Mouse (Mus musculus): ENCODE data around the gene Gabrq. TPM values are rescaled to one million over a fixed set of nuclear protein-coding genes. Genes with fewer than 3 reads are reported as not detected.

Gene Gabrq
- polyA plus RNA-seq (2012; rRNA removed), result 0.08 and 0.11 TPM in 2 replicates

DNA sequence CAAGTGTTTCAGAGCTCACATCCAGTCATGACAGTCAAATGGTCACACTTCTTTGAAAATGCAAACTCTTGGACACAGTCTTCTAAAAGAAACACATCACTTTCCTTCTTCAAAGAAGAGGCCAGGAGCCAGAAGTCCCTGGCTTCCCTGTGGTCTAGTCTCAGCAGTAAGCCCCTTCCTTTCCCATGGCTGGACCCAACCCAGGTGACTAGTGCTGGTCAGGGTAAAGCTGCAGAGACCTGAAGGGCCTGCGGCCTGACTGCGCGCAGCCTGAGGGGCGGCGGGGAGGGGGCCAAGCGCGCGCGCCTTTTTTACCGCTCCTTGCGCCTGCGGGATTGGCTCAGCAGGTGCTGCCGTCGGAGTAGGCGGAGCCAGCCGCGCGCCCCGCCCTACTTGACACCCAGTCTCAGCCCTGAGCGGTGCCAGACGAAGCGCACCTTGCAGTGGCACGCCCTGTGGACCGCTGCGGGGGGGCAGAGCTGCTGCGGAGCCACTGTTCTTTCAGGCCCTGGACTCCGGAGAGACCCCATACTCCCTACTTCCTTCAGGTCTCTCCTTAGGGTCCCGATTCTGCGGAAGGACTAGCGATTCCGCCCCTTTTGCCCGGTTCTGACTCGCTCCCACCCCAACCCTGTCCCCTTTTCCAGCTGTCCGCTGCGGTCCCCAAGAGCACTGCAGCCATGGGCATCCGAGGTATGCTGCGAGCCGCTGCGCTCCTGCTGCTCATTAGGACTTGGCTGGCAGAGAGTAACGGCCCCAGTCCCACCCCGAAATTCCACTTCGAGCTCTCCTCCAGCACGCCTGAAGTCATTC lies at the start of gene Gabrq:
Gabrq (plus strand) TSS at position 403 of the 813 bp plus-strand sequence.
- 7% methylated on average over 28 of the region's 43 CpGs for WGBS
- DNase-seq, result peak; percentile 1

DNA sequence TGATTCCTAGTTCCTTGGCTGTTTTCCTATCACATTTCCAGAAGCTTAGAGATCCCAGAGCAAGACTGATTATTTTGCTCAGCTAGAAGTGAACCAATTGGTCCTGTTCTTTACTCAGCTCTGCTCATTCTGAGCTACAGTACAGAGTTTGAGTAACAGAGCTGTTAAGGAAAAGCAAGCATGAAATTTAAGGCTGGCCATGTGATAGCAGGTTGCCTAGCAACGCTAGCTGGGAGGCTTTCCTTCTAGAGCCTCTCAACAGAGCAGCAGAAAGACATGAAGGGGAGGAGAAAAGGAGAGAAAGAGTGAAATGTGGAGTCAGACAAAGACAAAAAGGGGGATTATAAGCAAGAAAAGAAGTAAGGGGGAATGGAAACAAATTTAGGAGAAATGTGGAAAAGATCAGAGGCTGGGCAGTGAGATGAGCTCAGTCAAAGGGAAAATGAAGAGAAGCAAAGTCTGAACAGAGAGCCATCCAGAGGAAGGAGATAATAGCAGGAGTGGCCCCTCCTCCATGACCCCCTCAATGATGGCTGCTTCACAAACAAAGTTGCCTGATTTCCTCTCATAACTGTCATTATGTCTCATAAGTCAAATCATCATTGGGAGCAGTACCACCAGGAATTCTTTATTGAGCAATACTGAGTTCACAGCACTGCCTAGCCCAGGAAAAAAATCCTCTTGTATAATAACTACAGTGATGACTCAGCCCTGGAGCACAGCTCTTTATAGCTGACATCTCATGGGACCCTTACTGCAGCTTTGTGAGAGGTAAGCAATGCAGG lies 36.0 kb upstream of the Gabrq start:
- Histone ChIP-seq H3K27me3 (ENCODE audit: control insufficient read depth, insufficient read depth, low read length) (no peaks in the 10 kb centered on the region), H3K36me3 (ENCODE audit: control insufficient read depth, insufficient read depth, low read length) (no peaks in the 10 kb centered on the region), H3K4me1 (replicated peaks; ENCODE audit: control insufficient read depth, insufficient read depth, low read length) (no peaks in the 10 kb centered on the region), H3K27ac (ENCODE audit: control insufficient read depth, insufficient read depth, low read length) (no peak overlapping the region), H3K4me3 (ENCODE audit: control insufficient read depth, insufficient read depth, low read length) (no peak overlapping the region)
- WGBS, result 39% methylated on average over 1 of the region's 1 CpGs
- DNase-seq, result no peak
- TF ChIP-seq POLR2A (IDR thresholded peaks at IDR 0.05; ENCODE audit: control insufficient read depth, extremely low read depth, insufficient read depth, low read length, poor library complexity) (no peak), CTCF (IDR thresholded peaks at IDR 0.05; ENCODE audit: borderline replicate concordance, control insufficient read depth, extremely low read depth, insufficient read depth, low read length, poor library complexity) (no peak)

More for the DNA sequence above, at the start of gene Gabrq:
- no peak for TF ChIP-seq POLR2A (IDR thresholded peaks at IDR 0.05; ENCODE audit: control insufficient read depth, extremely low read depth, insufficient read depth, low read length, poor library complexity)
- TF ChIP-seq CTCF (IDR thresholded peaks at IDR 0.05; ENCODE audit: borderline replicate concordance, control insufficient read depth, extremely low read depth, insufficient read depth, low read length, poor library complexity), result no peak
- no peaks in the 10 kb centered on the region for H3K36me3 ChIP-seq (ENCODE audit: control insufficient read depth, insufficient read depth, low read length)
- no peak within 1 kb of the TSS for H3K27ac ChIP-seq (ENCODE audit: control insufficient read depth, insufficient read depth, low read length)
- no peaks in the 10 kb centered on the region for H3K4me1 ChIP-seq (replicated peaks; ENCODE audit: control insufficient read depth, insufficient read depth, low read length)
- H3K4me3 ChIP-seq (ENCODE audit: control insufficient read depth, insufficient read depth, low read length), result no peak within 1 kb of the TSS
- H3K27me3 ChIP-seq (ENCODE audit: control insufficient read depth, insufficient read depth, low read length), result no peaks in the 10 kb centered on the region

- Histone ChIP-seq H3K27ac (ENCODE audit: control insufficient read depth, insufficient read depth, low read length) (no peak overlapping the region), H3K36me3 (ENCODE audit: control insufficient read depth, insufficient read depth, low read length) (no peaks in the 10 kb centered on the region), H3K27me3 (ENCODE audit: control insufficient read depth, insufficient read depth, low read length) (no peaks in the 10 kb centered on the region), H3K4me3 (ENCODE audit: control insufficient read depth, insufficient read depth, low read length) (no peak overlapping the region), H3K4me1 (replicated peaks; ENCODE audit: control insufficient read depth, insufficient read depth, low read length) (no peaks in the 10 kb centered on the region)
- DNase-seq, result no peak
- TF ChIP-seq CTCF (IDR thresholded peaks at IDR 0.05; ENCODE audit: borderline replicate concordance, control insufficient read depth, extremely low read depth, insufficient read depth, low read length, poor library complexity) (no peak), POLR2A (IDR thresholded peaks at IDR 0.05; ENCODE audit: control insufficient read depth, extremely low read depth, insufficient read depth, low read length, poor library complexity) (no peak)
Observed at GRCm38 (mm10) chrX:72789558-72789871, 35.5 kb upstream of the Gabrq start.

DNA sequence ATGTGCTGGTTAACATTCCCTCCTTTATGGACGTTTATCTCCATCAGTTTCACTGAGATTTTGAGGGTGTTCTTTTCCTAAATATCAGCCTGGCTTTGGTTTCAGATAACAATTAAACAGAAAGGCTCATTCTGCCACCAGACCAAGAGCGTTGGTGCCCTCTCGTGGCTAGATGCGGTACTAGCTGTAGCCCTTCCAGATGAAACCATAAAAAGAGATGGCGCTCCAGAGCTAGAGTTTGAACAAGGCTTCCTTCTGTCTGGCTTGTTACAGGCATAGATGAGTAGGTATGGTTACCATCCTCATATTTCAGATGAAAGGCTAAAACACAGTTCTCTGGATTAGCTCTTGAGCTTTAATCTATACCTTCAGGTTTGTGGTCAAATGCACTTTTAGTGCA lies 5.4 kb upstream of the Gabrq start:
- WGBS, result 3% methylated on average over 5 of the region's 5 CpGs
- TF ChIP-seq POLR2A (IDR thresholded peaks at IDR 0.05; ENCODE audit: control insufficient read depth, extremely low read depth, insufficient read depth, low read length, poor library complexity) (no peak), CTCF (IDR thresholded peaks at IDR 0.05; ENCODE audit: borderline replicate concordance, control insufficient read depth, extremely low read depth, insufficient read depth, low read length, poor library complexity) (no peak)
- no peaks in the 10 kb centered on the region for H3K36me3 ChIP-seq (ENCODE audit: control insufficient read depth, insufficient read depth, low read length)
- H3K27ac ChIP-seq (ENCODE audit: control insufficient read depth, insufficient read depth, low read length), result no peak overlapping the region
- H3K4me3 ChIP-seq (ENCODE audit: control insufficient read depth, insufficient read depth, low read length), result no peak overlapping the region
- H3K27me3 ChIP-seq (ENCODE audit: control insufficient read depth, insufficient read depth, low read length), result no peaks in the 10 kb centered on the region
- H3K4me1 ChIP-seq (replicated peaks; ENCODE audit: control insufficient read depth, insufficient read depth, low read length), result no peaks in the 10 kb centered on the region
- DNase-seq, result peak; percentile 34

GRCm38 (mm10) chrX:72823310-72823709 lies 1.7 kb upstream of the Gabrq start:
- H3K4me1 ChIP-seq (replicated peaks; ENCODE audit: control insufficient read depth, insufficient read depth, low read length), result no peaks in the 10 kb centered on the region
- 70% methylated on average over 2 of the region's 2 CpGs for WGBS
- no peak for DNase-seq
- H3K4me3 ChIP-seq (ENCODE audit: control insufficient read depth, insufficient read depth, low read length), result no peak overlapping the region
- TF ChIP-seq POLR2A (IDR thresholded peaks at IDR 0.05; ENCODE audit: control insufficient read depth, extremely low read depth, insufficient read depth, low read length, poor library complexity) (no peak), CTCF (IDR thresholded peaks at IDR 0.05; ENCODE audit: borderline replicate concordance, control insufficient read depth, extremely low read depth, insufficient read depth, low read length, poor library complexity) (no peak)
- no peaks in the 10 kb centered on the region for H3K27me3 ChIP-seq (ENCODE audit: control insufficient read depth, insufficient read depth, low read length)
- H3K27ac ChIP-seq (ENCODE audit: control insufficient read depth, insufficient read depth, low read length), result no peak overlapping the region
- H3K36me3 ChIP-seq (ENCODE audit: control insufficient read depth, insufficient read depth, low read length), result no peaks in the 10 kb centered on the region

- 44% methylated on average over 7 of the region's 7 CpGs for WGBS
- TF ChIP-seq CTCF (IDR thresholded peaks at IDR 0.05; ENCODE audit: borderline replicate concordance, control insufficient read depth, extremely low read depth, insufficient read depth, low read length, poor library complexity), result no peak
- no peak for TF ChIP-seq POLR2A (IDR thresholded peaks at IDR 0.05; ENCODE audit: control insufficient read depth, extremely low read depth, insufficient read depth, low read length, poor library complexity)
- no peak overlapping the region for H3K4me3 ChIP-seq (ENCODE audit: control insufficient read depth, insufficient read depth, low read length)
Observed at GRCm38 (mm10) chrX:72825589-72825905, 569 bp downstream of the Gabrq start.

More at GRCm38 (mm10) chrX:72825589-72825905, 569 bp downstream of the Gabrq start:
- Histone ChIP-seq H3K27ac (ENCODE audit: control insufficient read depth, insufficient read depth, low read length) (no peak overlapping the region), H3K4me1 (replicated peaks; ENCODE audit: control insufficient read depth, insufficient read depth, low read length) (no peaks in the 10 kb centered on the region), H3K27me3 (ENCODE audit: control insufficient read depth, insufficient read depth, low read length) (no peaks in the 10 kb centered on the region), H3K36me3 (ENCODE audit: control insufficient read depth, insufficient read depth, low read length) (no peaks in the 10 kb centered on the region)
- DNase-seq, result no peak

Other genes starting within 250 kb of the Gabrq start
- gene Gabra3, start 168.3 kb upstream of the Gabrq start, polyA plus RNA-seq (2012; rRNA removed), result 0.28 and 0.39 TPM in 2 replicates
- gene Cetn2, start 93.2 kb downstream of the Gabrq start, polyA plus RNA-seq (2012; rRNA removed), result 5.9 and 9.7 TPM in 2 replicates
- 8.9 and 9.0 TPM in 2 replicates for gene Nsdhl, start 93.4 kb downstream of the Gabrq start, polyA plus RNA-seq (2012; rRNA removed)
- 1.0 and 1.3 TPM in 2 replicates for gene Zfp185, start 162.2 kb downstream of the Gabrq start, polyA plus RNA-seq (2012; rRNA removed)
- not detected in 2 replicates for gene Pnma5, start 211.9 kb downstream of the Gabrq start, polyA plus RNA-seq (2012; rRNA removed)
- gene Pnma3, start 239.6 kb downstream of the Gabrq start, polyA plus RNA-seq (2012; rRNA removed), result not detected in 2 replicates

Measured in thymus, adult 2 months (tissue).